Mouse (Mus musculus) thymus, adult 2 months (tissue): Measurements from ENCODE around the gene St8sia1. TPM values are rescaled to one million over a fixed set of nuclear protein-coding genes. Genes with fewer than 3 reads are reported as not detected.
"Not testable (repeated sequence)": the region's sequence is repeated elsewhere in the genome, so short reads cannot be mapped to it uniquely, and the experiment has no call there.

ENCODE experiments used
- DNase-seq: peaks from one replicate; pipeline ENCODE4 v3.0.0; 2021
- H3K27ac ChIP-seq: fragments of 200-500 bp; 2 replicates; pipeline ENCODE4 v1.5.1; 2012; ENCODE audit warnings: low read length, control low read depth; ENCODE audit not compliant: control insufficient read depth, insufficient read depth
- H3K27me3 ChIP-seq: fragments of 200-500 bp; 2 replicates; pipeline ENCODE4 v1.6.1; 2012; ENCODE audit warnings: mild to moderate bottlenecking, low read length, moderate library complexity, mixed read lengths; ENCODE audit not compliant: control insufficient read depth, insufficient read depth
- H3K36me3 ChIP-seq: fragments of 200-500 bp; 2 replicates; pipeline ENCODE4 v1.6.1; 2012; ENCODE audit warnings: mild to moderate bottlenecking, low read length, moderate library complexity; ENCODE audit not compliant: control insufficient read depth, insufficient read depth
- H3K4me1 ChIP-seq: fragments of 200-500 bp; replicated peaks from 2 replicates; pipeline ENCODE4 v1.6.1; 2012; ENCODE audit warnings: low read length; ENCODE audit not compliant: control insufficient read depth, insufficient read depth
- H3K4me3 ChIP-seq: fragments of 200-500 bp; 2 replicates; pipeline ENCODE4 v1.5.1; 2012; ENCODE audit warnings: mild to moderate bottlenecking, low read length, control low read depth, moderate library complexity; ENCODE audit not compliant: control insufficient read depth, insufficient read depth
- CTCF ChIP-seq: fragments of 200-500 bp; IDR thresholded peaks from 2 replicates; pipeline ENCODE4 v1.5.1; 2012; ENCODE audit warnings: mild to moderate bottlenecking, control low read depth, low read length, moderate library complexity, borderline replicate concordance; ENCODE audit not compliant: control insufficient read depth, poor library complexity, insufficient read depth; ENCODE audit errors: extremely low read depth
- POLR2A ChIP-seq: fragments of 200-500 bp; IDR thresholded peaks from 2 replicates; pipeline ENCODE4 v1.6.1; 2012; ENCODE audit warnings: mild to moderate bottlenecking, low read length, control low read depth, moderate library complexity; ENCODE audit not compliant: control insufficient read depth, poor library complexity, insufficient read depth; ENCODE audit errors: extremely low read depth
- WGBS: fragments of 180-500 bp; shearing (Covaris S2); methylation state at CpG from one replicate; pipeline ENCODE4 v1.1.7; 2018; 5-methylcytosine and 5-hydroxymethylcytosine counted together
- polyA plus RNA-seq: library from polyadenylated mRNA; depleted of rRNA; stranded (reverse); fragments of >200 nt; gene quantifications from 2 replicates; pipeline ENCODE4 v1.2.3, GENCODE M21; 2012

Gene St8sia1
- polyA plus RNA-seq, 1 experiment = 22.6 TPM

- no peaks in the 10 kb centered on the region for H3K27me3 ChIP-seq
- TF ChIP-seq POLR2A (no peak), CTCF (no peak)
- no peak overlapping the region for H3K27ac ChIP-seq
- peaks cover 5% of the 10 kb centered on the region for H3K4me1 ChIP-seq
- no peaks in the 10 kb centered on the region for H3K36me3 ChIP-seq
- 90% methylated on average over 7 of the region's 7 CpGs for WGBS
- no peak overlapping the region for H3K4me3 ChIP-seq
- no peak for DNase-seq
Measured at GRCm38 (mm10) chr6:142991391-142992059, 27.3 kb upstream of the St8sia1 start.

GRCm38 (mm10) chr6:142990516-142990915 is 26.3 kb upstream of the St8sia1 start:
- H3K4me3 ChIP-seq = no peak overlapping the region
- WGBS = 91% methylated on average over 9 of the region's 9 CpGs
- TF ChIP-seq POLR2A = no peak
- TF ChIP-seq CTCF = no peak
- no peaks in the 10 kb centered on the region for H3K36me3 ChIP-seq
- no peak for DNase-seq
- H3K27me3 ChIP-seq = no peaks in the 10 kb centered on the region
- peaks cover 3% of the 10 kb centered on the region for H3K4me1 ChIP-seq
- no peak overlapping the region for H3K27ac ChIP-seq

DNA sequence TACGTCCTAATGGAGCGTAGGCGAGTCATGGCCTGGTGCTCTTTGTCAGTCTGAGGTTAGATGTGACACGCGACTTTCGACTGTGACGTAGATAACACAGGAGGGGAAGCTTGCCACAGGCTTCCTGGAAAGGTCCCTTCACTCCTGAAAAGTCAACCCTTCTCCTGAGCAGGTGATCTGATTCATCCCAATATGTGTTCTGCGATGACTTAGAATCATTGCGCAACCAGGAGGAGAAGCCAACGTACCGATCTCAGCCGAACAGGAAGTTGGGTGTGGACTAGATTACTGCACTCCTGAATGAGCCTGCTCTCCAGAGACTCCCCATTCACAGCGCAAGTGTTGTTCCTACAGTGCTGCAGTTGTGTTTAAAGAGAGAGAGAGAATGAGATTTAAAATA is 25.2 kb upstream of the St8sia1 start:
- WGBS = 58% methylated on average over 13 of the region's 13 CpGs
- no peak for TF ChIP-seq POLR2A
- TF ChIP-seq CTCF = no peak

GRCm38 (mm10) chr6:142988753-142989152 is 24.5 kb upstream of the St8sia1 start:
- Histone ChIP-seq H3K36me3 (no peaks in the 10 kb centered on the region), H3K27me3 (no peaks in the 10 kb centered on the region), H3K4me1 (peaks cover 3% of the 10 kb centered on the region), H3K27ac (no peak overlapping the region), H3K4me3 (no peak overlapping the region)
- TF ChIP-seq CTCF (peak; percentile 93), POLR2A (no peak)
- DNase-seq = peak; percentile 80
- 20% methylated on average over 10 of the region's 10 CpGs for WGBS

More for the DNA sequence above, 25.2 kb upstream of the St8sia1 start:
- peaks cover 3% of the 10 kb centered on the region for H3K4me1 ChIP-seq
- H3K4me3 ChIP-seq = no peak overlapping the region
- DNase-seq = no peak
- no peak overlapping the region for H3K27ac ChIP-seq
- no peaks in the 10 kb centered on the region for H3K27me3 ChIP-seq
- no peaks in the 10 kb centered on the region for H3K36me3 ChIP-seq

- no peaks in the 10 kb centered on the region for H3K36me3 ChIP-seq
- TF ChIP-seq CTCF = no peak
- TF ChIP-seq POLR2A = no peak
- 86% methylated on average over 6 of the region's 6 CpGs for WGBS
- no peaks in the 10 kb centered on the region for H3K27me3 ChIP-seq
- no peak overlapping the region for H3K4me3 ChIP-seq
- DNase-seq = no peak
- peaks cover 3% of the 10 kb centered on the region for H3K4me1 ChIP-seq
- no peak overlapping the region for H3K27ac ChIP-seq
Measured at GRCm38 (mm10) chr6:142988231-142988630, 24.0 kb upstream of the St8sia1 start.

GRCm38 (mm10) chr6:142987616-142988015 is 23.4 kb upstream of the St8sia1 start:
- DNase-seq = no peak
- WGBS = 81% methylated on average over 6 of the region's 6 CpGs
- H3K27me3 ChIP-seq = no peaks in the 10 kb centered on the region

DNA sequence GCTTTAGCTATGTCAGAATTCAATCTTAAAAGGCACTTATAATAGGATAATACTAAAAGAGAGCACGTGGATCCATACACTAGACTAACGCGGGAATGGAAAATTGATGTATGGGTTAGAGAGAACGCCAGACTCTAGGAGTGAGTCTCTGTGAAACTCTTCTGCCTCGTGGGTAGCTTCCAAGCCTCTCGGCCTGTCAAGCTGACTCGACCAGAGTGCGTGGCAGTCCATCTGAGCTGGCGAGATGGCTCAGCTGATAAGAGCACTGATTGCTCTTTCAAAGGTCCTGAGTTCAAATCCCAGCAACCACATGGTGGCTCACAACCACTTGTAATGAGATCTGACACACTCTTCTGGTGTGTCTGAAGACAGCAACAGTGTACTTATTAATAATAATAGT is 22.5 kb upstream of the St8sia1 start:
- H3K27ac ChIP-seq, H3K36me3 ChIP-seq, H3K4me3 ChIP-seq, H3K27me3 ChIP-seq, DNase-seq, H3K4me1 ChIP-seq: not testable (repeated sequence)
- 87% methylated on average over 9 of the region's 9 CpGs for WGBS

More at GRCm38 (mm10) chr6:142987616-142988015, 23.4 kb upstream of the St8sia1 start:
- H3K4me1 ChIP-seq = peaks cover 3% of the 10 kb centered on the region
- H3K27ac ChIP-seq = no peak overlapping the region
- no peak for TF ChIP-seq CTCF
- TF ChIP-seq POLR2A = no peak
- no peaks in the 10 kb centered on the region for H3K36me3 ChIP-seq
- no peak overlapping the region for H3K4me3 ChIP-seq

DNA sequence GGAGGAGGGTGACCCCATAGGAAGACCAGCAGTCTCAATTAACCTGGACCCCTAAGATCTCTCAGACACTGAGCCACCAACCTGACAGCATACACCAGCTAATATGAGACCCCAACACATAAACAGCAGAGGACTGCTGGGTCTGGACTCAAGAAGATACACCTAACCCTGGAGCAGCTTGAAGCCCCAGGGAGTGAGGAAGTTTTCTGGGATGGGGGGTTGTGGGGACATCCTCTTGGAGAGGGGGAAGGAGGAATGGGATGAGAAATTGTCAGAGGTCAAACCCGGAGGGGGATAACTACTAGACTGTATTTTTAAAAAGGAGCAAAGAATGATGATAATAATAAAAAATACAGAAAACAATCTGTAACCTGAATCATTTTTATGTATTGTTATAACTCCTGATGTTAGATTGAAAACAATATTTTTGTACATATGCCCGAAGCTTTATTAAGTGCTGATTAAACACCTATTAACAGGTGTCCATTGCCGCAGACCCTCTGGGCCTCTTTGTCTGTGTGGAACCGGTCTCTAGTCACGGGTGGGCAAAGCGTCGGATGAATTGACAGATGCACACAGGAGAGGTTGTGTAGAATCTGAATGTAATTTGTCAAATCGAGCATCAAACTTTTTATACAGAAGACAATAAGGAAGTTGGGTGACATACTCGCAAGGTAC is 21.4 kb upstream of the St8sia1 start:
- DNase-seq, H3K36me3 ChIP-seq, H3K27ac ChIP-seq, H3K4me1 ChIP-seq, H3K27me3 ChIP-seq, H3K4me3 ChIP-seq: not testable (repeated sequence)
- 94% methylated on average over 9 of the region's 9 CpGs for WGBS
